Mouse (Mus musculus): ENCODE results near the gene Slc6a1. TPM values are rescaled to one million over a fixed set of nuclear protein-coding genes. Genes with fewer than 3 reads are reported as not detected.
A peak's percentile ranks its signal among the peaks of the same experiment; 100 is the strongest.

The Slc6a1 gene
- polyA plus RNA-seq, 1 experiment from 2014 or later = 74.0 TPM

- DNase-seq (ENCODE audit: low spot score) = peak; percentile 91
- Histone ChIP-seq H3K4me1 (ENCODE audit: control insufficient read depth, insufficient read depth, low read length) (peaks cover 50% of the 10 kb centered on the region), H3K27ac (ENCODE audit: low read depth, low read length) (peak overlapping the region; percentile 96), H3K9ac (ENCODE audit: low read length) (peak overlapping the region; percentile 43), H3K4me3 (ENCODE audit: low read depth, low read length) (no peak overlapping the region), H3K9me3 (replicated peaks; ENCODE audit: control insufficient read depth, low read length) (no peaks in the 10 kb centered on the region), H3K4me2 (ENCODE audit: low read length) (peak overlapping the region; percentile 12; the same call in 1 of the 2 replicates), H3K36me3 (ENCODE audit: control insufficient read depth, insufficient read depth, low read length) (peaks cover 17% of the 10 kb centered on the region), H3K27me3 (replicated peaks; ENCODE audit: control insufficient read depth, insufficient read depth, low read length) (no peaks in the 10 kb centered on the region)
- ATAC-seq = peak; percentile 89
- 21% methylated on average over 10 of the region's 10 CpGs for WGBS
Observed at GRCm38 (mm10) chr6:114297260-114298002, 15.0 kb downstream of the Slc6a1 start.

DNA sequence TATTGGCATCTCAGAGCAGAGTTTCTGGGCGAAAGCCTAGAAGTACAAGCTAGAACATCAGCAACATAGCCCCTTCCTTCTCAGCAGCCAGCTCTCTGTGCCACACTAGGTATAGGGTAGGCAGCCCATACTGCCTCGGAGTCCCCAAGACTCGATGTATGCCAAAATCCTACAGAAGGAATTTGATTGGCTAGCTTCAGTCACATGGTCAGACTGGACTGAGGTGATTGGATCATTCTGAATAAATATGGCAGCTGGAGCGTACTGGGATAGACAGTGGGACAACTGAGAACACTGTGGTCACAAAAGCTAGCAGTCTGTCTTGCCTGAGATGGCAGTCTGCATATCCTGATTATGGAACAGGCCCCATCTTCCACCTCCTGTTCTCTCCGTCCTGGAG is 17.3 kb downstream of the Slc6a1 start:
- Histone ChIP-seq H3K9ac (ENCODE audit: low read length) (no peak overlapping the region), H3K9me3 (replicated peaks; ENCODE audit: control insufficient read depth, low read length) (no peaks in the 10 kb centered on the region), H3K27ac (ENCODE audit: low read depth, low read length) (no peak overlapping the region), H3K27me3 (replicated peaks; ENCODE audit: control insufficient read depth, insufficient read depth, low read length) (no peaks in the 10 kb centered on the region), H3K4me1 (ENCODE audit: control insufficient read depth, insufficient read depth, low read length) (peaks cover 34% of the 10 kb centered on the region), H3K36me3 (ENCODE audit: control insufficient read depth, insufficient read depth, low read length) (peaks cover 39% of the 10 kb centered on the region), H3K4me3 (ENCODE audit: low read depth, low read length) (no peak overlapping the region), H3K4me2 (ENCODE audit: low read length) (no peak overlapping the region)
- WGBS = 90% methylated on average over 5 of the region's 5 CpGs
- no peak for DNase-seq (ENCODE audit: low spot score)
- ATAC-seq = no peak

DNA sequence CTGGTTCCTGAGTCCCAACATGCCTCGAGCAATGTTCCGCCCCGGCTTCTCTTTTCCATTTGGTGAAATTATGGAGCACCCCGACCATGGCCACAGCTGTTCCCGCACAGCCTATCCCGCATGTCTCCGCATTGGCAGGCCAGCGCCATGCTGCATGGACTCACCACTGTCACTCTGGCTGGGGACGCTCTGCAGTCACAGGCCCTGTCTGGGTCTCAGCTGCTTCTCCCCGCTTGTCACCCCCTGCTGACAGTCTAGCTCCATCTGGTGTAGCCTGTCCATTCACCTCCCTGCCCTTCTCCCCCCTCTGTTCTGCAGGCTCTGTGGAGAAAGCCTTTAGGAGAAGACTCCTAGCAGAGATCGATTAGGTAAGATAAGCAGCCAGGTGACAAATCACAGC is 18.3 kb downstream of the Slc6a1 start:
- Histone ChIP-seq H3K4me1 (ENCODE audit: control insufficient read depth, insufficient read depth, low read length) (peaks cover 27% of the 10 kb centered on the region), H3K9me3 (replicated peaks; ENCODE audit: control insufficient read depth, low read length) (no peaks in the 10 kb centered on the region), H3K9ac (ENCODE audit: low read length) (no peak overlapping the region), H3K27ac (ENCODE audit: low read depth, low read length) (0 out of 2 replicates have a peak overlapping the region, but pooled peaks have one; percentile 27), H3K4me3 (ENCODE audit: low read depth, low read length) (no peak overlapping the region), H3K4me2 (ENCODE audit: low read length) (no peak overlapping the region), H3K36me3 (ENCODE audit: control insufficient read depth, insufficient read depth, low read length) (peaks cover 50% of the 10 kb centered on the region), H3K27me3 (replicated peaks; ENCODE audit: control insufficient read depth, insufficient read depth, low read length) (no peaks in the 10 kb centered on the region)
- 87% methylated on average over 11 of the region's 11 CpGs for WGBS
- no peak for ATAC-seq
- no peak for DNase-seq (ENCODE audit: low spot score)

- Histone ChIP-seq H3K9me3 (replicated peaks; ENCODE audit: control insufficient read depth, low read length) (no peaks in the 10 kb centered on the region), H3K4me3 (ENCODE audit: low read depth, low read length) (no peak overlapping the region), H3K27ac (ENCODE audit: low read depth, low read length) (no peak overlapping the region), H3K9ac (ENCODE audit: low read length) (no peak overlapping the region), H3K4me2 (ENCODE audit: low read length) (no peak overlapping the region), H3K4me1 (ENCODE audit: control insufficient read depth, insufficient read depth, low read length) (no peaks in the 10 kb centered on the region), H3K36me3 (ENCODE audit: control insufficient read depth, insufficient read depth, low read length) (peaks cover 84% of the 10 kb centered on the region), H3K27me3 (replicated peaks; ENCODE audit: control insufficient read depth, insufficient read depth, low read length) (no peaks in the 10 kb centered on the region)
- DNase-seq (ENCODE audit: low spot score) (no peak), ATAC-seq (no peak)
- WGBS = 88% methylated on average over 6 of the region's 6 CpGs
Observed at GRCm38 (mm10) chr6:114304668-114305067, 22.2 kb downstream of the Slc6a1 start.

- H3K4me2 ChIP-seq (ENCODE audit: low read length) = no peak overlapping the region
- no peak overlapping the region for H3K9ac ChIP-seq (ENCODE audit: low read length)
- no peak overlapping the region for H3K4me3 ChIP-seq (ENCODE audit: low read depth, low read length)
- peaks cover 5% of the 10 kb centered on the region; the same call in 1 of the 2 replicates for H3K9me3 ChIP-seq (replicated peaks; ENCODE audit: control insufficient read depth, low read length)
- WGBS = 49% methylated on average over 5 of the region's 5 CpGs
- peaks cover 14% of the 10 kb centered on the region for H3K36me3 ChIP-seq (ENCODE audit: control insufficient read depth, insufficient read depth, low read length)
- DNase-seq (ENCODE audit: low spot score) = peak; percentile 27
- no peaks in the 10 kb centered on the region for H3K4me1 ChIP-seq (ENCODE audit: control insufficient read depth, insufficient read depth, low read length)
- no peaks in the 10 kb centered on the region for H3K27me3 ChIP-seq (replicated peaks; ENCODE audit: control insufficient read depth, insufficient read depth, low read length)
- ATAC-seq = no peak
- no peak overlapping the region for H3K27ac ChIP-seq (ENCODE audit: low read depth, low read length)
Observed at GRCm38 (mm10) chr6:114320511-114320910, 38.1 kb downstream of the Slc6a1 start.

DNA sequence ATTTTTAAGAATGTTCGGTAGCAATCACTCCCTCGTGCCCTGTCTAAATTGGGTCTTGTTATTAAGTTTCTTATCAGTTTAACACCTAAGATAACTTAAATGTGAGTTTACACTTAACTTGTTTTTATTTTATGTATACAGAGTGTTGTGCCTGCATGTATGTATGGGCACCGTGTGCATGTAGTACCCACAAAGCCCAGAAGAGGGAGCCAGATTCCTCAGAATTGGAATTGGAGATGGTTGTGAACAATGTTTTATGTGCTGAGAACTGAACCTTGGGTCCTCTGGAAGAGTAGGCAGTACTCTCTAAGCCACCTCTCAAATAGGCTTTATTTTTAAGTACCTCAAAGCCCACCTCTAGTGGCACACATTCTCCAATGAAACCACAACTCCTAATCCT is 38.7 kb downstream of the Slc6a1 start:
- Histone ChIP-seq H3K9ac (ENCODE audit: low read length) (no peak overlapping the region), H3K36me3 (ENCODE audit: control insufficient read depth, insufficient read depth, low read length) (peaks cover 8% of the 10 kb centered on the region; the same call in 1 of the 2 replicates), H3K4me3 (ENCODE audit: low read depth, low read length) (no peak overlapping the region), H3K27ac (ENCODE audit: low read depth, low read length) (no peak overlapping the region), H3K4me1 (ENCODE audit: control insufficient read depth, insufficient read depth, low read length) (no peaks in the 10 kb centered on the region), H3K9me3 (replicated peaks; ENCODE audit: control insufficient read depth, low read length) (peaks cover 5% of the 10 kb centered on the region; the same call in 1 of the 2 replicates), H3K4me2 (ENCODE audit: low read length) (no peak overlapping the region), H3K27me3 (replicated peaks; ENCODE audit: control insufficient read depth, insufficient read depth, low read length) (no peaks in the 10 kb centered on the region)
- 96% methylated on average over 3 of the region's 3 CpGs for WGBS
- ATAC-seq (no peak), DNase-seq (ENCODE audit: low spot score) (no peak)

- Histone ChIP-seq H3K36me3 (ENCODE audit: control insufficient read depth, insufficient read depth, low read length) (no peaks in the 10 kb centered on the region), H3K9me3 (replicated peaks; ENCODE audit: control insufficient read depth, low read length) (peaks cover 5% of the 10 kb centered on the region; the same call in 1 of the 2 replicates), H3K4me2 (ENCODE audit: low read length) (no peak overlapping the region), H3K4me1 (ENCODE audit: control insufficient read depth, insufficient read depth, low read length) (no peaks in the 10 kb centered on the region), H3K4me3 (ENCODE audit: low read depth, low read length) (no peak overlapping the region), H3K27ac (ENCODE audit: low read depth, low read length) (no peak overlapping the region), H3K27me3 (replicated peaks; ENCODE audit: control insufficient read depth, insufficient read depth, low read length) (no peaks in the 10 kb centered on the region), H3K9ac (ENCODE audit: low read length) (no peak overlapping the region)
- DNase-seq (ENCODE audit: low spot score) (no peak), ATAC-seq (no peak)
- 86% methylated on average over 3 of the region's 3 CpGs for WGBS
Observed at GRCm38 (mm10) chr6:114322914-114323313, 40.5 kb downstream of the Slc6a1 start.

DNA sequence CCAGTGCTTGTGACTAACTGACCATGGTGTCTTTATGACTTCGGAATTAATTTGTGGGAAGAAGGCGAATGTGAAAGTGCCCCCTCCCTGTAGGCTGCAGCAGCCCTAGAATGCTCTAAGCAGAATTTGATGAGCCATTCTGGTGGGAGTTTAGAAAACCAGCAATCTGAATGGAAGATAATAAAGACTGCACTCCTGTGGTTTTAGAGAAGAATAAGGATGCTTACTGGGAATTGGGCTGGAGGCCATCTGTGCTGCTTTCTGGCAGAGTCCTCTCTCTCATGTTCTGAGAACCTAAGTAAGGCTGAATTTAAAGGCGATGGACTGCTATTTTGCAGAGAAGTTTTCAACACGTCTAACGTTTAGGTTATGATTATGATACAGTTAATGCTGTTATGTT is 42.4 kb downstream of the Slc6a1 start:
- ATAC-seq (no peak), DNase-seq (ENCODE audit: low spot score) (no peak)
- H3K9ac ChIP-seq (ENCODE audit: low read length) = no peak overlapping the region
- WGBS = 94% methylated on average over 5 of the region's 5 CpGs
- peaks cover 5% of the 10 kb centered on the region; the same call in 1 of the 2 replicates for H3K9me3 ChIP-seq (replicated peaks; ENCODE audit: control insufficient read depth, low read length)
- no peak overlapping the region for H3K27ac ChIP-seq (ENCODE audit: low read depth, low read length)
- H3K4me2 ChIP-seq (ENCODE audit: low read length) = no peak overlapping the region
- no peaks in the 10 kb centered on the region for H3K27me3 ChIP-seq (replicated peaks; ENCODE audit: control insufficient read depth, insufficient read depth, low read length)
- H3K36me3 ChIP-seq (ENCODE audit: control insufficient read depth, insufficient read depth, low read length) = no peaks in the 10 kb centered on the region
- no peak overlapping the region for H3K4me3 ChIP-seq (ENCODE audit: low read depth, low read length)
- H3K4me1 ChIP-seq (ENCODE audit: control insufficient read depth, insufficient read depth, low read length) = peaks cover 5% of the 10 kb centered on the region
